ENCODE assay signal across 15 mouse cellular contexts in genomic region chr6:92370896-92371295, GRCm38 (mm10).
"Had no signal": no experiment of that assay in that cellular context is flagged by ENCODE, and none has a peak within 500 bp of the region (broad histone marks: within the 10 kb centered on the region; RNA-seq: fewer than 3 reads in every experiment).

No protein-coding gene starts in this region.

- ATAC-seq: intestine, embryonic 16.5 days; liver, postnatal 0 days had no signal

- H3K4me1 ChIP-seq: limb, embryonic 10.5 days; limb, embryonic 13.5 days had no signal

- H3K4me2 ChIP-seq: limb, embryonic 13.5 days; midbrain, embryonic 11.5 days had no signal

- H3K27me3 ChIP-seq: limb, embryonic 13.5 days had no signal

- H3K4me3 ChIP-seq: limb, embryonic 10.5 days; limb, embryonic 13.5 days had no signal

- H3K27ac ChIP-seq: limb, embryonic 10.5 days; limb, embryonic 13.5 days; liver, embryonic 14.5 days; stomach, postnatal 0 days had no signal

- DNase-seq: kidney, adult 18-20 months; kidney, postnatal 14 days; kidney, postnatal 4 days; liver; liver, postnatal 0 days; midbrain, embryonic 14.5 days; right cerebral cortex, postnatal 4 days; thymus, adult 2 months; thymus, postnatal 14 days had no signal

- H3K9me3 ChIP-seq: limb, embryonic 10.5 days had no signal

- H3K9ac ChIP-seq: limb, embryonic 13.5 days; liver, embryonic 14.5 days; liver, postnatal 0 days had no signal
